Mouse (Mus musculus) heart, adult 18-20 months (tissue): ENCODE measurements around the gene Idi1. TPM values are rescaled to one million over a fixed set of nuclear protein-coding genes. Genes with fewer than 3 reads are reported as not detected.
A peak's percentile ranks its signal among the peaks of the same experiment; 100 is the strongest.
"Not testable (repeated sequence)": the region's sequence is repeated elsewhere in the genome, so short reads cannot be mapped to it uniquely, and the experiment has no call there.

ENCODE experiments used
- DNase-seq, 2 experiments: peaks; one replicate each; pipeline ENCODE4 v3.0.0; 2021 to 2022; ENCODE audit warnings: mixed read lengths in 1 of 2
- microRNA-seq, 2 experiments: library from miRNA; unstranded; fragments of <30 nt; microRNA quantifications; one replicate each; pipeline ENCODE4 v1.2.0; 2022
- total RNA-seq, 2 experiments: library from RNA; stranded (reverse); gene quantifications; 2 replicates each; pipeline ENCODE4 v1.2.3; 2021

Gene Idi1
- total RNA-seq, 2 experiments from 2014 or later: 4.8 to 5.8 TPM

DNA sequence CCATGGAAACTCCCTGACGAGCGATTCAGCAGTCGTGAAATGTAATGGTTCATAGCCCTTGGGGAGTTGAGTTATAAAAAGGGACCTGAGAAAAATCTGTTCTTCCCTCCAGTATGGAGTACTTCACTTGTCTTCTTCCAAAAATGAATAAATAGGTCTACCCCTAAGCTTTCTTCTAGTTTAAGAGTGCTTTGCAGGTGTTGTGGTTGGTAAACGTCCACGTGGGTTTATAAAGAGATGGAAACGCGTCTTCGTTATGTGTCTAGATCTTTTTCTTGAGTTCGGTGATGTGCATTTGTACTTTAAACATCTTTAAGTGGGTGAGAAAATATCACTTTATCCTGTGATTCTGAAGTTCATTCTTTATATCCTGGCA is 872 bp downstream of the Idi1 start:
- no peak for DNase-seq

DNA sequence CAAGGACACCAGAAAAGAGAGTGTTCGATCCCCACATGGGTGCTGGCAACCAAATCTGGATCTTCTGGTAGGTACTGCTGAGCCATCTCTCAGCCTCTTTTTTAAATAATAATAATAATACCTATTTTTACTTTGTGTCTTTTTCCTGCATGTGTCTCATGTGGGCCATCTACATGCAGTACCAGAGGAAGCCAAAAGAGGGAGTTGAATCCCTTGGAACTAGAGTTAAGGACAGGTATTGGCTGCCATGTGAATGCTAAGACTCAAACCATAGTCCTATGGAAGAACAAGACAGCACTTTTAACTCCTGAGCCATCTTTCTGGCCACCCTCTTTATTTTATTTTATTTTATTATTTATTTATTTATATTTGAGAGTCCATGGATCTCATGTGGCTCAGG is 3.3 kb downstream of the Idi1 start:
- peak in 1 of 2 experiments; percentile 10 for DNase-seq

DNA sequence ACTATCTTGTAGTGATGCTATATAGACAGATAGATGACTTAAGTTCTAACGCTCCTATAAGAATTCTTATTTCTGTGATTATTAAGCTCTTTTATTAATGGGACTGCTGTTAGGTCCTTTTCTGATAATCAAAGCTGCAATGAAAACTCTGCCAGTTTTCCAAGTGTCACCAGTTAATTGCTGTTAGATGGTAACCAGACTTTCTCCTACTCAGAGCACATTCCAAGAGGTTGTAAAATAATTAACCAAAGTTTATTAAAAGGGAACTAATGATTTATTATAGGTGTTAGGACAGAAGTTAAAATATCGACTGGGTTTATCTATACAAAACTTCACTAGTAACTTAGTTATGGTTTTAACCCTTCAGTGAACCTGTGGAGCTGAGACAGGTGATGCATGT is 20.7 kb downstream of the Idi1 start:
- DNase-seq: not testable (repeated sequence)

DNA sequence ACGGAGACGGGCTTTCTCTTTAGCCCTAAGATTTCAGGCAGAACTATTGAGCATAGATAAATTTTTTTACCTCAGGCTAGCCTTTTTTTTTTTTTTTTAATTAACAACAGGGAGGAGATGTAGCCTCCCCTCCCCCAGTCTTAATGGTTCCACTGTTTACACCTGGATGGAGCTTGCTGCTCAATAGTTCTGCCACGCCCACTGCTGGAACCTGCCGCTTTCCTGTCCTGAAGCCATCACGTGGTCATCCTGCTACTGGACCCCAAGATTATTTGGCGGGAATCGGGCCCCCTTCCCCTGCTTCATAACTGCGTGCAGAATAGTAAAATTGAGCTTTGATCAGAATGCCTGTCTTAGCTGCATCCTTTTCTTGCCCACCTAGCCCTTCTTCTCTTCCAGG is 28.6 kb downstream of the Idi1 start:
- DNase-seq: not testable (repeated sequence)

DNA sequence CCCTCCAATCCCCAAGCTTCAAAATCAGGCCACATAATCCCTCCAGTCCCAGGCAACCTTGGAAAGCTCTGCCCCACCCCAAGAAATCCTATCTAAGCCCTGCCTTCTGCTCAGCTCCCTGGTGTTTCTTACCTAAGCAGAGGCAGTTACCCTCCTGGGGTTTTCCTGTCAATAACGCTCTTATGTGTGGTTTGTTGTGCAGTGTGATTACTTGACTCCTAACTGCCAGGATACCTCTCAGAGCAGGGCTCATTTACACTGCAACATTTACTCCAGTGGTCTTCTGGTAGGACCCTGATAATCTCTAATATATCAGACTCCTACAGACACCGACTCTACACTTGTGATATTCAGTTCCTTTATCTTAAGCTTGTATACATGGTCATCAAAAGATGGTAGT is 48.2 kb downstream of the Idi1 start:
- no peak for DNase-seq

DNA sequence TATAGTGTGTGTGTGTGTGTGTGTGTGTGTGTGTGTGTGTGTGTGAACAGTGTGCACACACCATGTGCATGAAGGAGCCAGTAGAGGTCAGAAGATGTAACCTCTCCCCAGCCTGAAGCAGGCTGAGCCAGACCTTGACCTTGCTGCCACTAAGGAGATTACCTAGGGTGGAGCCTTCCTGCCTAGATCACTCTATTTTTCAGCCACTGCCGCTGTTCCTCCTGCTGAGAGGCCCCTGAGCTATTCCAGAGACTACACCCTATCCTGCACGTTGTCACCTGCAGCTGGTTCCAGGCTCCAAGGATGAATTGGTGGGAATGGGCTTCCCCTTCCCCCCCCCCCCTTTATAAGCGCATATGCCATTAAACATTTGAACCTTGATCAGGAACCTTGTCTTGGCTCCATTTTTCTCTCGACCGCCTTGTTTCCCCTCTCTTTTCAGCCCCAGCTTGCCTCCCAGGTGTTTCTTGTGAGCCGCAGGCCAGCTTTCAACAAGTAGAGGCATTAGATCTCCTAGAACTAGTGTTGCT is 52.4 kb downstream of the Idi1 start:
- DNase-seq: not testable (repeated sequence)

DNA sequence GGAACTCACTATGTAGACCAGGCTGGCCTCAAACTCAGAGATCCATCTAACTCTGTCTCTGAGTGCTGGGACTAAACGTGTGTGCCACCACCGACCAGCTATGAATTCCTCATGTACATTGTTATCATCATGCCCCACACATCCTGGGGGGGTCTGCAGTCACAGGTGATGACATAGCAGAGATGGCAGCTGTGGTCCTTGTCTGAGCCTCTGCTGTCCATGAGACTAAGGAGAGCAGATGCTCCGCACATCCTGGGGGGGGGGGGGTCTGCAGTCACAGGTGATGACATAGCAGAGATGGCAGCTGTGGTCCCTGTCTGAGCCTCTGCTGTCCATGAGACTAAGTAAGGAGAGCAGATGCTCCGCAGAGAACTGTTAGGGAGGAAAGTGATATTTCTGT is 55.8 kb downstream of the Idi1 start:
- DNase-seq: not testable (repeated sequence)

DNA sequence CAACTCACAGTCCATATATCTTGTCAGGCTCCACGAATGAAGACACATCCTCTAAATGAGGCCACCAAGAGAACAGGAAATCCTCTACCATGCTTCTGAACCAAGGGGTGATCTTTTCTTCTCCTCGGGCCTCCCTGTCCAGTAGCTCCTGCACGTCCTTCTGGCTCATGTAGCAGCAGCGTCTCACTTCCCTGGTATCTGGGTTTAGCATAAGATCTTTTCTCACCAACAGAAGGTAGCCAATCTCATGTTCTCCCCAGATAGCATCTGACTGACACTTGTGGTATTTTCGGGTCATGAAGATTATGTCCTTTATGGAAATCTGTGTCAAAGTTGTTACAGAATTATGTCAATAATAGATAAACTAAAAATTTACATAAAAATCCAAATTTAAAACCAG is 56.4 kb downstream of the Idi1 start:
- not testable (repeated sequence) for DNase-seq

Small RNAs within 50 kb of the gene (microRNA-seq; reads per million reads assigned to microRNA genes)
- 0 reads per million in 2 experiments for gene Gm22750

Other genes with a start within 250 kb of the Idi1 start
- 10 to 100 TPM; 31.8 to 33.6 TPM for gene Wdr37, start 13.6 kb upstream of the Idi1 start, total RNA-seq
- gene Gm9745, start 62.7 kb downstream of the Idi1 start, total RNA-seq: not detected
- gene Idi2, start 67.4 kb downstream of the Idi1 start, total RNA-seq: not detected
- gene Gtpbp4, start 110.6 kb downstream of the Idi1 start, total RNA-seq: 10 to 100 TPM; 35.3 to 39.8 TPM
- gene Larp4b, start 208.4 kb downstream of the Idi1 start, total RNA-seq: 10 to 100 TPM; 63.8 to 75.7 TPM